Mouse (Mus musculus): Measurements from ENCODE around the gene Cavin4.

Cavin4 gene

GRCm38 (mm10) chr4:48715865-48716650, 52.7 kb downstream of the Cavin4 start:
- in situ Hi-C loops (cut with MboI; ENCODE audit: low sequenced_read_pairs): no loop called here

DNA sequence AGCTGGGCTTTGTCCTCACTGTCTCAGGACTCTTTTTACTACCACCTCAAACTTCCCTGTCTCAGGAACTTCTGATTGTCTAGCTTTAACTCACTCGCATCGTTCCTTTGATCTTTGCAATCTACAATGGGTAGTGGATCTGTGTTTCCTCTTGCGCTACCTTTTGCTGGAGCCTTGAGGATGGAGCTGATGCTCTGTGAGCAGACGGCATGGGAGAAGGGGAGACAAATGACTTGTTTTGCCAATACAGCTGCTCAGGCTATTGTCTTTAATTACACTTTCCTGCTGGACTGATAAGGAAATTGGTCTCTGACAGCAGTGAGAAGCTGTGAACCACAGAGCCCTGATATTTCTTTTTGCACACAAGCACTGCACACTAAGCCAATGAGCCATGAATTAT, 53.5 kb downstream of the Cavin4 start:
- in situ Hi-C loops (cut with MboI; ENCODE audit: low sequenced_read_pairs): no loop called here
